Mouse (Mus musculus) embryonic facial prominence, embryonic 14.5 days (tissue): ENCODE data around the gene Lrr1. TPM values are rescaled to one million over a fixed set of nuclear protein-coding genes. Genes with fewer than 3 reads are reported as not detected.

Source experiments
- ATAC-seq: fragments of 200-750 bp; cut with Nextera tagmentation; 2 replicates; pipeline ENCODE4 v1.8.0; 2017; ENCODE audit warnings: low read depth, moderate number of reproducible peaks, moderate TSS enrichment
- DNase-seq: peaks from one replicate; pipeline ENCODE4 v3.0.0-alpha.2; 2015; ENCODE audit warnings: low spot score
- H3K27ac ChIP-seq: fragments of 300-500 bp; sonication (generic); replicated peaks from 2 replicates; pipeline ENCODE4 v1.5.1; 2014; ENCODE audit warnings: low read depth, mild to moderate bottlenecking, low read length, moderate library complexity
- H3K27me3 ChIP-seq: fragments of 300-500 bp; sonication (generic); replicated peaks from 2 replicates; pipeline ENCODE4 v1.6.1; 2014; ENCODE audit warnings: low read length; ENCODE audit not compliant: control insufficient read depth, insufficient read depth
- H3K36me3 ChIP-seq: fragments of 300-500 bp; sonication (generic); 2 replicates; pipeline ENCODE4 v1.6.1; 2014; ENCODE audit warnings: low read length, mixed read lengths; ENCODE audit not compliant: control insufficient read depth, insufficient read depth
- H3K4me1 ChIP-seq: fragments of 300-500 bp; sonication (generic); 2 replicates; pipeline ENCODE4 v1.6.1; 2014; ENCODE audit warnings: antibody characterized with exemption, low read length; ENCODE audit not compliant: control insufficient read depth, insufficient read depth
- H3K4me2 ChIP-seq: fragments of 300-500 bp; sonication (generic); 2 replicates; pipeline ENCODE4 v1.6.1; 2014; ENCODE audit warnings: low read depth, mild to moderate bottlenecking, low read length, moderate library complexity, mixed read lengths
- H3K4me3 ChIP-seq: fragments of 300-500 bp; sonication (generic); 2 replicates; pipeline ENCODE4 v1.5.1; 2014; ENCODE audit warnings: low read depth, mild to moderate bottlenecking, low read length
- H3K9ac ChIP-seq: fragments of 300-500 bp; sonication (generic); 2 replicates; pipeline ENCODE4 v1.6.1; 2014; ENCODE audit warnings: low read depth, mild to moderate bottlenecking, low read length, moderate library complexity, mixed read lengths
- H3K9me3 ChIP-seq: fragments of 300-500 bp; sonication (generic); 2 replicates; pipeline ENCODE4 v1.6.1; 2016; ENCODE audit warnings: low read length; ENCODE audit not compliant: control insufficient read depth
- WGBS: fragments of 180-500 bp; shearing (Covaris S2); extraction: QIAGEN DNeasy Blood & Tissue Kit; methylation state at CpG from one replicate; pipeline ENCODE4 v1.1.7; 2014; 5-methylcytosine and 5-hydroxymethylcytosine counted together
- polyA plus RNA-seq: library from polyadenylated mRNA; unstranded; fragments of >200 nt; fragmentation: Nextera tagmentation; extraction: Ambion mirVana; gene quantifications from 2 replicates; pipeline ENCODE4 v1.2.1, GENCODE M21; 2014

The Lrr1 gene
- 16.9 and 18.4 TPM in 2 replicates for polyA plus RNA-seq

- Histone ChIP-seq H3K4me2 (peak within 1 kb of the TSS; percentile 86), H3K4me3 (peak within 1 kb of the TSS; percentile 75), H3K9ac (peak within 1 kb of the TSS; percentile 76), H3K9me3 (no peaks in the 10 kb centered on the region), H3K36me3 (0 out of 2 replicates have a peak, but pooled peaks cover 4% of the 10 kb centered on the region), H3K4me1 (peaks cover 9% of the 10 kb centered on the region), H3K27me3 (no peaks in the 10 kb centered on the region), H3K27ac (peak within 1 kb of the TSS; percentile 75)
- DNase-seq, result peak; percentile 92
- 1% methylated on average over 39 of the region's 40 CpGs for WGBS
- ATAC-seq, result peak; percentile 92
Measured at GRCm38 (mm10) chr12:69168461-69169106, at the start of gene Lrr1. TSS of gene Lrr1 (plus strand) at chr12:69168814.

DNA sequence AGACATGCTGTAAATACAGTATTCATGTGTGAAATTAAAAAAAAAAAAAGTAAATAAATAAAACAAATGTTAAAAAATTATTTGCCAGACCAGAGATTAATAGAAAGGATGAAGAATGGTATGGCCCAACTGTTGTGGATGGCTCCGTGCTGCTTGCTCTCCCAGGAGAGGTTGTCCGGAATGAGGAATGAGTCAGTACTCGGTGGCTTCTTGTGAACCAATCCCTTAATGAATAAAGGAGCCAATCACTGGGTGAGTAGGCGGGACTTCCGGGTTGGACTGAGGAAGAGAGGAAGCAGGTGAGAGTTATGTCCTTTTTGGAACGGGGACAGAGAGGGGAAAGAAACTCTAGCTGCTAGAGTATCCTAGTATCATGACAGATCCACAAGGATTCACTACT, 48.7 kb upstream of the Lrr1 start:
- Histone ChIP-seq H3K9ac (no peak overlapping the region), H3K4me1 (no peaks in the 10 kb centered on the region), H3K27ac (no peak overlapping the region), H3K27me3 (no peaks in the 10 kb centered on the region), H3K4me3 (no peak overlapping the region), H3K36me3 (no peaks in the 10 kb centered on the region), H3K9me3 (no peaks in the 10 kb centered on the region), H3K4me2 (no peak overlapping the region)
- ATAC-seq (no peak), DNase-seq (no peak)
- 85% methylated on average over 6 of the region's 6 CpGs for WGBS

DNA sequence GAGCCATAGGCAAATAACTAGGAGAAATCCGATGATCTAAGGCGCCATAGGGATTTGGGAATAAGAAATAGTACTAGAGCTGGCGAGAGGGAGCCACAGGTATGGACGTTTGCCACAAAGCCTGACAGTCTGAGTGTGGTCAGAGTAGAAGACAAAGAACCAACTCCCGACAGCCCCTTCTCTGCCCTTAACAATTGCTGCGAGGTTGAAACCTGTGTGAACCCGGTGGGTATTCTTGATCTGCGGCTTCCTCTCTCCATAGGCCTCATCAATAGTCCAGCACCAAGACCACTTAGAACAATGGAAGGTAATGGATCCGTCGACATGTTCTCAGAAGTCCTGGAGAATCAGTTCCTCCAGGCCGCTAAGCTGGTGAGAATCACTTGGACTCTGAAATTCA, 45.8 kb upstream of the Lrr1 start:
- Histone ChIP-seq H3K36me3 (no peaks in the 10 kb centered on the region), H3K4me1 (no peaks in the 10 kb centered on the region), H3K27ac (no peak overlapping the region), H3K4me3 (no peak overlapping the region), H3K9ac (no peak overlapping the region), H3K9me3 (no peaks in the 10 kb centered on the region), H3K27me3 (no peaks in the 10 kb centered on the region), H3K4me2 (no peak overlapping the region)
- DNase-seq, result no peak
- WGBS, result 89% methylated on average over 11 of the region's 11 CpGs
- no peak for ATAC-seq

- Histone ChIP-seq H3K27ac (no peak overlapping the region), H3K4me2 (no peak overlapping the region), H3K27me3 (no peaks in the 10 kb centered on the region), H3K9ac (no peak overlapping the region), H3K36me3 (no peaks in the 10 kb centered on the region), H3K4me1 (no peaks in the 10 kb centered on the region), H3K4me3 (no peak overlapping the region), H3K9me3 (no peaks in the 10 kb centered on the region)
- 88% methylated on average over 5 of the region's 5 CpGs for WGBS
- no peak for DNase-seq
- ATAC-seq, result no peak
Measured at GRCm38 (mm10) chr12:69125066-69125465, 43.5 kb upstream of the Lrr1 start.

- Histone ChIP-seq H3K36me3 (no peaks in the 10 kb centered on the region), H3K9me3 (no peaks in the 10 kb centered on the region), H3K4me1 (no peaks in the 10 kb centered on the region), H3K9ac (no peak overlapping the region), H3K27ac (no peak overlapping the region), H3K27me3 (no peaks in the 10 kb centered on the region), H3K4me3 (no peak overlapping the region), H3K4me2 (no peak overlapping the region)
- ATAC-seq (no peak), DNase-seq (no peak)
- WGBS, result 86% methylated on average over 5 of the region's 5 CpGs
Measured at GRCm38 (mm10) chr12:69127170-69127569, 41.4 kb upstream of the Lrr1 start.

DNA sequence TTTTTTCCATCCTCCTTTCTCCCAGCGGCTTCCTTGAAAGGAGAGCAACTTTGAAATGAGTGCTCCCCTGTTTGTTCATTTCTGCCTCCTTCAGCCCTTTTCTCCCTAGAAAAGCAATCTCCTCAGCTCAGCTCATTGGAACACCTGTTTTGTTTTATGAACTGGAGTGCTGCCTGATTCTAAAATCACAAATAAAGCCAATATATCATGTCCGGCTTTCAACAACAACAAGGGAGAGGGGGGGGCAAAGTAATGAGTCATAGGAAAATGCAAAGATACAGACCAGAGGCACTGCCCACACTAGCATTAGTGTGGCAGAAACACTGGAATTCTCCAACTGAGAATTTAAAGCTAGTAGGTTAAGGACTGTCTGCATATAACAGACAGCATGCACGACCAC, 41.0 kb upstream of the Lrr1 start:
- no peaks in the 10 kb centered on the region for H3K36me3 ChIP-seq
- ATAC-seq (no peak), DNase-seq (peak; percentile 33)
- WGBS, result 67% methylated on average over 3 of the region's 3 CpGs
- no peaks in the 10 kb centered on the region for H3K27me3 ChIP-seq
- H3K9ac ChIP-seq, result no peak overlapping the region
- no peak overlapping the region for H3K27ac ChIP-seq
- H3K4me3 ChIP-seq, result no peak overlapping the region
- no peak overlapping the region for H3K4me2 ChIP-seq
- H3K9me3 ChIP-seq, result no peaks in the 10 kb centered on the region
- H3K4me1 ChIP-seq, result no peaks in the 10 kb centered on the region

GRCm38 (mm10) chr12:69129634-69130310, 38.8 kb upstream of the Lrr1 start:
- H3K9me3 ChIP-seq, result no peaks in the 10 kb centered on the region
- H3K9ac ChIP-seq, result no peak overlapping the region
- no peaks in the 10 kb centered on the region for H3K27me3 ChIP-seq
- H3K36me3 ChIP-seq, result no peaks in the 10 kb centered on the region
- WGBS, result 40% methylated on average over 17 of the region's 18 CpGs
- no peak for DNase-seq
- no peak overlapping the region for H3K4me3 ChIP-seq
- no peak for ATAC-seq
- no peak overlapping the region for H3K27ac ChIP-seq
- H3K4me1 ChIP-seq, result no peaks in the 10 kb centered on the region
- 0 out of 2 replicates have a peak overlapping the region, but pooled peaks have one; percentile 26 for H3K4me2 ChIP-seq

DNA sequence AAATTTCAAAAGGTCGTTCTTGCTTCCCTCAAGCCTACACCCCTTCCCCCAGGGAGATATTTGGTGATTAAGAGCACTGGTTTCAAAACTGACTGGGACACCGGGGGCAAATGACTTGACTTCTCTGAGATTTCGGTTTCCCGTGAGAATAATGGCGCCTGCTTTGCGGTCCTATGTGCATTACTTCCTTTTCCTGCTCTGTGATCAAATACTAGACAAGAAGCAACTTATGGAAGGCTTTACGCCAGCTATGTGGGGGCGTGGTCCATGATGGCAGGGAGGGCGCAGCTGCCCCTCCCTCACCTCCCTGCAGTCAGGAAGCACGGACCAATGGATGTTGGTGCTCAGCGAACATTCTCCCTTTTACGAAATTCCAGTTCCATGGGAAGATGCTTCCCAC, 38.1 kb upstream of the Lrr1 start:
- no peaks in the 10 kb centered on the region for H3K9me3 ChIP-seq
- H3K9ac ChIP-seq, result no peak overlapping the region
- ATAC-seq, result no peak
- no peak overlapping the region for H3K4me3 ChIP-seq
- H3K27ac ChIP-seq, result no peak overlapping the region
- H3K27me3 ChIP-seq, result no peaks in the 10 kb centered on the region
- H3K4me1 ChIP-seq, result no peaks in the 10 kb centered on the region
- no peaks in the 10 kb centered on the region for H3K36me3 ChIP-seq
- WGBS, result 71% methylated on average over 12 of the region's 12 CpGs
- no peak for DNase-seq
- 0 out of 2 replicates have a peak overlapping the region, but pooled peaks have one; percentile 26 for H3K4me2 ChIP-seq

- H3K36me3 ChIP-seq, result no peaks in the 10 kb centered on the region
- H3K27ac ChIP-seq, result no peak overlapping the region
- H3K4me1 ChIP-seq, result no peaks in the 10 kb centered on the region
- no peaks in the 10 kb centered on the region for H3K27me3 ChIP-seq
- no peak overlapping the region for H3K9ac ChIP-seq
- DNase-seq, result no peak
- ATAC-seq, result no peak
- H3K9me3 ChIP-seq, result no peaks in the 10 kb centered on the region
- no peak overlapping the region for H3K4me3 ChIP-seq
- H3K4me2 ChIP-seq, result no peak overlapping the region
- 86% methylated on average over 6 of the region's 6 CpGs for WGBS
Measured at GRCm38 (mm10) chr12:69131267-69131666, 37.3 kb upstream of the Lrr1 start.
